Comparison of ENCODE assay signal across 23 mouse cellular contexts in the genomic region with DNA sequence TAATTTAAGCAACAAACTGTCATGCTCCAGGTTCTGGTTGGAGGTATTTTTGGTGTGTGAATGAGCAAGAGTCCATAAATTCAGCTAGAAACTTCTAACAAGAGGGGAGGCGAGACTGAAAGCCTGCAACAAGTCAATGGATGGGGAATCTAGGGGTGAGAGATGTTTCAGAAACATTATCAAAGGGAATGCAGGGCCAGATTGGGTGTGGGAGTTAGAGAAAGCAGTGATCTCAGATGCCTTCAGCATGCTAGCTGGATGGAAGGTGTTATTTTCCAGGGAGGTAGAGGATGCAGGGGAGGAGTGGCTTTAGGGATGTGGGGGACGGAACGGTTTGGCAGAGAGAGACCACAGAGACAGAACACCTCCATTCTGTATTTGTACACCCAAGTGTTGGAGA.
DNase-seq lines count a peak whose midpoint lies in the region; ATAC-seq lines count a peak whose summit lies in the region.
"Had no signal": no experiment of that assay in that cellular context is flagged by ENCODE, and none has a peak within 500 bp of the region (broad histone marks: within the 10 kb centered on the region; RNA-seq: fewer than 3 reads in every experiment).

No protein-coding gene starts in this region.

- DNase-seq in layer of hippocampus, adult 18-20 months (ENCODE audit: low spot score in 2 of 2) = peak; percentile 31 to 70
- no peak for DNase-seq in layer of hippocampus, postnatal 25 days (ENCODE audit: extremely low spot score in 1 of 2, low spot score in 1 of 2)
- DNase-seq in brain, adult 2 months (ENCODE audit: low read depth, low spot score) = peak; percentile 88
- DNase-seq in frontal cortex, postnatal 36 days (ENCODE audit: low spot score in 2 of 2) = peak; percentile 61 to 77
- DNase-seq in left cerebral cortex, postnatal 14 days (ENCODE audit: low spot score in 2 of 2) = peak; percentile 11 to 24
- DNase-seq in embryo, embryonic 10.5 days (ENCODE audit: low spot score) = no peak
- DNase-seq: adrenal gland, adult 8-10 months; cerebellum, adult 9-11 months; heart, adult 18-20 months; heart, postnatal 4 days; liver, postnatal 0 days; lung, postnatal 10 days; thymus, postnatal 14 days had no signal

- H3K27ac ChIP-seq in neural tube, embryonic 15.5 days (replicated peaks) = no peak overlapping the region
- H3K27ac ChIP-seq: embryonic facial prominence, embryonic 13.5 days; kidney, embryonic 15.5 days; limb, embryonic 10.5 days; midbrain, embryonic 13.5 days; neural tube, embryonic 12.5 days; stomach, postnatal 0 days had no signal

- no peak overlapping the region for H3K4me3 ChIP-seq in neural tube, embryonic 15.5 days (replicated peaks)
- H3K4me3 ChIP-seq: embryonic facial prominence, embryonic 13.5 days; kidney, embryonic 15.5 days; limb, embryonic 10.5 days; midbrain, embryonic 13.5 days; neural tube, embryonic 12.5 days had no signal

- no peak for ATAC-seq in neural tube, embryonic 15.5 days (ENCODE audit: low FRiP score)
- ATAC-seq: forebrain, embryonic 14.5 days; hindbrain, embryonic 16.5 days; intestine, postnatal 0 days; liver, postnatal 0 days; midbrain, embryonic 13.5 days had no signal

- no peaks in the 10 kb centered on the region for H3K27me3 ChIP-seq in neural tube, embryonic 15.5 days (replicated peaks)
- H3K27me3 ChIP-seq: embryonic facial prominence, embryonic 13.5 days; kidney, embryonic 15.5 days; midbrain, embryonic 13.5 days; neural tube, embryonic 12.5 days had no signal

- H3K9ac ChIP-seq in neural tube, embryonic 15.5 days (replicated peaks) = no peak overlapping the region
- H3K9ac ChIP-seq: embryonic facial prominence, embryonic 13.5 days; kidney, embryonic 15.5 days; liver, postnatal 0 days; midbrain, embryonic 13.5 days; neural tube, embryonic 12.5 days had no signal

- 83% methylated on average over 3 of the region's 3 CpGs for WGBS in neural tube, embryonic 15.5 days

- no peak overlapping the region for H3K4me2 ChIP-seq in neural tube, embryonic 15.5 days
- H3K4me2 ChIP-seq: embryonic facial prominence, embryonic 13.5 days; kidney, embryonic 15.5 days; midbrain, embryonic 13.5 days; neural tube, embryonic 12.5 days had no signal

- no peaks in the 10 kb centered on the region for H3K36me3 ChIP-seq in neural tube, embryonic 15.5 days
- H3K36me3 ChIP-seq: embryonic facial prominence, embryonic 13.5 days; kidney, embryonic 15.5 days; limb, embryonic 10.5 days; midbrain, embryonic 13.5 days; neural tube, embryonic 12.5 days had no signal

- no peaks in the 10 kb centered on the region for H3K9me3 ChIP-seq in neural tube, embryonic 15.5 days (replicated peaks)
- H3K9me3 ChIP-seq: kidney, embryonic 15.5 days; limb, embryonic 10.5 days; midbrain, embryonic 13.5 days; neural tube, embryonic 12.5 days had no signal

- intact Hi-C loops in left cerebral cortex, postnatal 14 days (cut with DNase I) = no loop called here

- no peaks in the 10 kb centered on the region for H3K4me1 ChIP-seq in neural tube, embryonic 15.5 days
- H3K4me1 ChIP-seq: embryonic facial prominence, embryonic 13.5 days; kidney, embryonic 15.5 days; limb, embryonic 10.5 days; midbrain, embryonic 13.5 days; neural tube, embryonic 12.5 days had no signal

Comparison
In these comparisons a context has a peak if more than half of its experiments do, and no peak if none do; other contexts are left out.
1. DNase-seq: peak in layer of hippocampus, adult 18-20 months (2 of 2), brain, adult 2 months (single experiment), frontal cortex, postnatal 36 days (2 of 2) and left cerebral cortex, postnatal 14 days (2 of 2); none in layer of hippocampus, postnatal 25 days (0 of 2) and embryo, embryonic 10.5 days (single experiment).